Mouse (Mus musculus): ENCODE data around the gene Pfdn4. TPM values are rescaled to one million over a fixed set of nuclear protein-coding genes. Genes with fewer than 3 reads are reported as not detected.

Pfdn4 gene
- total RNA-seq, 2 experiments from 2014 or later = 11.8 to 12.9 TPM

GRCm38 (mm10) chr2:170545745-170546144 lies 49.5 kb downstream of the Pfdn4 start:
- DNase-seq (ENCODE audit: low spot score) = no peak

GRCm38 (mm10) chr2:170547526-170547925 lies 51.3 kb downstream of the Pfdn4 start:
- no peak for DNase-seq (ENCODE audit: low spot score)

GRCm38 (mm10) chr2:170548046-170548445 lies 51.8 kb downstream of the Pfdn4 start:
- no peak for DNase-seq (ENCODE audit: low spot score)

- no peak for DNase-seq (ENCODE audit: low spot score)
Observed at GRCm38 (mm10) chr2:170549146-170549545, 52.9 kb downstream of the Pfdn4 start.

GRCm38 (mm10) chr2:170550240-170550639 lies 54.0 kb downstream of the Pfdn4 start:
- no peak for DNase-seq (ENCODE audit: low spot score)

GRCm38 (mm10) chr2:170552088-170552487 lies 55.9 kb downstream of the Pfdn4 start:
- no peak for DNase-seq (ENCODE audit: low spot score)

GRCm38 (mm10) chr2:170563956-170564855 lies 68.0 kb downstream of the Pfdn4 start:
- DNase-seq (ENCODE audit: low spot score) = no peak

GRCm38 (mm10) chr2:170564995-170565394 lies 68.8 kb downstream of the Pfdn4 start:
- no peak for DNase-seq (ENCODE audit: low spot score)

Other genes starting within 250 kb of the Pfdn4 start
- gene Bcas1, start 68.6 kb upstream of the Pfdn4 start, total RNA-seq (2021) = 1 to 10 TPM in 1 of 2 experiments, under 1 TPM in 1; 0.68 to 1.4 TPM
- not detected for gene Cyp24a1, start 717 bp downstream of the Pfdn4 start, total RNA-seq (2021)
- gene 4930470P17Rik, start 105.6 kb downstream of the Pfdn4 start, total RNA-seq (2021) = not detected
- 1 to 10 TPM; 2.8 to 3.8 TPM for gene Dok5, start 235.4 kb downstream of the Pfdn4 start, total RNA-seq (2021)